Mouse (Mus musculus): Measurements from ENCODE around the gene Mroh8. TPM values are rescaled to one million over a fixed set of nuclear protein-coding genes. Genes with fewer than 3 reads are reported as not detected.

Mroh8 gene
- 0.07 and 0.14 TPM in 2 replicates for polyA plus RNA-seq (2012; rRNA removed; ENCODE audit: low replicate concordance)

DNA sequence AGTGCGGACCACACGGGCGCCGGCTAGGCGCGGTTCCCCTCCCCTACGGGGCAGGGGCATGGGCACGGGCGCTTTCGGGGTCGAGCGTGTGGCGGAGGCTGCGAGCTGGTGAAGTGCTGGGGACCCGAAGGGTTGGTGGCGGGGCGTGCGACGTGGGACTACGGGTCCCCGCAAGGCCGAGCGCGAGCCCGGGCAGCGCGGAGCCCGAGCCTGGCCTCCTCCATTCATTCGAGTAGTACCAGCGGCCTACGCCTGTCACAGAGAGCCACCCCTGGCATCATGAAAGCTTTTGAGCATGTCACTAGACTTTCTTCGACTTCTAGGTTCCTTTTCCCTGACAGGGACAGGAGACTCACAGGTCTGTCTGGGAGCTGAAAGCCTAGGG is at the start of gene Mroh8:
Gene Mroh8, minus strand, starts transcription at position 134 of the 385 bp plus-strand sequence.

DNA sequence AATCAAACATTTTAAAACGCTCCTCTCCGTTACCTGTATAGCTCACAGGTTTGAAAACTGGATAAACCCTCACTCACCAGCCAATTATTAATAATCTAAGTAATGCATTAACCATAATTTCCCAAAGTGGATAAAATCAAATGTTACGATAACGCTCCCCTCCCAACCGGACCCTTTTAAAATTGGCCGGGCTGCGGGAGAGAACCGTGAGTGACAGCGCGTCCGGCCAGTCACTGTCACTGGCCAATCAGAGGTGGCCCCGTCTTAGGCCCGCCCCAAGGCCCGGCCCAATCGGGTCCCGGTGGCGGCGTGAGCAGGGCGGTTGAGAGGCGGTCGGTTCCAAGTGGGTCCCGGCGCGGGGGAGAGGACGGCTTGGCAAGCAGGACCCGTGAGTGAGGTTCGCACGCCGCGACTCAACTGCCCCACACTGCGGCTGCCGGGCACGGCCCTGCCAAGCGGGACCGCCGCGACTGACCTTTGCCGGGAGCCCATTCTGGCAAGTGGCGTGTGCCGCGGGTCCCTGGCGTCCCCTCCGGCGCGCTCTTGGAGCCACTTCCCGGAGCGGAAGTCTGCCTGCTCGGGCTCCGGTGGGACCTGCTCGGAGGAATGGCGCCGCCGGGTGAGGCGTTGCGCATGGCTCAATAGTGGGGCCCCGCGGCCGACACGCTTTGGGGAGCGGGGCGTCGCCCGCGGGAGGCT is 483 bp downstream of the Mroh8 start, which contains the start of gene Rpn2:
Gene Rpn2, plus strand, starts transcription at position 301 of the 699 bp plus-strand sequence.

DNA sequence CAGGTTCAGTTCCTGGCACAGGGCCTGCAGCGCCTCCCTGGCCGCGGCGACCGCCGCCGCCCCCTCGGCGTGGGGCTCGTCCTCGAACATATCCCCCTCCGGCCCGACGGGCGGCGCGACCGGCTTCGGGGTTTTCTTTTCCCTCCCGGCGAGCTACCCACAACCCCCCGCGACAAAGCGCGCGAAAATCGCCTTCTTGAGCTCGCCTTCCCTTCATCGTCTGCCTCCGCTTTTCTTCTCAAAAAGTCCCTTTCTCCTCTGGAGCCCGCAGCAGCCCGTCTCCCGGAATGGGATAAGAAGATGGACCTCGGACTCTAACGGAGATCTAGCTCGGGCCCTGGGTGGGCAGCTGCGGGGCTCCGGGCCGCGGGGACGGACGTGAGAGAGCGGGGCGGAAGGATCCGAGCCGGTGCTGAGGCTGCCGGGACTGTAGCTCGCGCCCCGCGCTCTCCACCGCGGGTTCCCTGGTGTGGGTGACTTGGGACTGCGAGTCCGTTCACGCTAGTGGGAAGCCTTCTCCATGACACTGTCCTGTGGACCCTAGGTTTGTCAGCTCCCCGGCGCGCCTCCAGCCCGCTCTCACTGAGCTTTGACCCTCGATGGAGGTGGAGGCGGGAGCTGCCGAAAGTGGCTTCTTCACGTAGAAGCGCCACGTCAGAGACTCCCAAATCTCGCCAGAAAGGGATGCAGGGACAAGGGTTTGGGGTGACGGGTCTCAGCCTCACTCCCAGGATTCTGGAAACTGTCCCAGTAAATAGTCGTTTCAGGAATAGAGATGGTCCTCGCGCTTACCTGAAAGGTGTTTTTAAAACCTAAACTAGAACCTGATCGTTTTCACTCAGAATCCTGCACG is 74.8 kb downstream of the Mroh8 start, which contains the start of gene Rbl1:
Gene Rbl1, minus strand, starts transcription at position 169 of the 853 bp plus-strand sequence.

Other genes with a start within 250 kb of the Mroh8 start
- 2.6 and 5.2 TPM in 2 replicates for gene Soga1, start 200.3 kb downstream of the Mroh8 start, polyA plus RNA-seq (2012; rRNA removed; ENCODE audit: low replicate concordance)
- gene Tldc2, start 192.5 kb downstream of the Mroh8 start, polyA plus RNA-seq (2012; rRNA removed; ENCODE audit: low replicate concordance): 14.8 and 21.4 TPM in 2 replicates
- gene Samhd1, start 144.3 kb downstream of the Mroh8 start, polyA plus RNA-seq (2012; rRNA removed; ENCODE audit: low replicate concordance): 26.4 and 52.8 TPM in 2 replicates
- 2.5 and 2.8 TPM in 2 replicates for gene Rbl1, start 75.0 kb downstream of the Mroh8 start, polyA plus RNA-seq (2012; rRNA removed; ENCODE audit: low replicate concordance)
- 153 and 162 TPM in 2 replicates for gene Rpn2, start 532 bp downstream of the Mroh8 start, polyA plus RNA-seq (2012; rRNA removed; ENCODE audit: low replicate concordance)
- not detected in 2 replicates for gene Ghrh, start 68.0 kb upstream of the Mroh8 start, polyA plus RNA-seq (2012; rRNA removed; ENCODE audit: low replicate concordance)
- gene Manbal, start 88.0 kb upstream of the Mroh8 start, polyA plus RNA-seq (2012; rRNA removed; ENCODE audit: low replicate concordance): 60.2 and 67.8 TPM in 2 replicates
- gene Src, start 138.9 kb upstream of the Mroh8 start, polyA plus RNA-seq (2012; rRNA removed; ENCODE audit: low replicate concordance): 84.5 and 175 TPM in 2 replicates